In the genomic region with DNA sequence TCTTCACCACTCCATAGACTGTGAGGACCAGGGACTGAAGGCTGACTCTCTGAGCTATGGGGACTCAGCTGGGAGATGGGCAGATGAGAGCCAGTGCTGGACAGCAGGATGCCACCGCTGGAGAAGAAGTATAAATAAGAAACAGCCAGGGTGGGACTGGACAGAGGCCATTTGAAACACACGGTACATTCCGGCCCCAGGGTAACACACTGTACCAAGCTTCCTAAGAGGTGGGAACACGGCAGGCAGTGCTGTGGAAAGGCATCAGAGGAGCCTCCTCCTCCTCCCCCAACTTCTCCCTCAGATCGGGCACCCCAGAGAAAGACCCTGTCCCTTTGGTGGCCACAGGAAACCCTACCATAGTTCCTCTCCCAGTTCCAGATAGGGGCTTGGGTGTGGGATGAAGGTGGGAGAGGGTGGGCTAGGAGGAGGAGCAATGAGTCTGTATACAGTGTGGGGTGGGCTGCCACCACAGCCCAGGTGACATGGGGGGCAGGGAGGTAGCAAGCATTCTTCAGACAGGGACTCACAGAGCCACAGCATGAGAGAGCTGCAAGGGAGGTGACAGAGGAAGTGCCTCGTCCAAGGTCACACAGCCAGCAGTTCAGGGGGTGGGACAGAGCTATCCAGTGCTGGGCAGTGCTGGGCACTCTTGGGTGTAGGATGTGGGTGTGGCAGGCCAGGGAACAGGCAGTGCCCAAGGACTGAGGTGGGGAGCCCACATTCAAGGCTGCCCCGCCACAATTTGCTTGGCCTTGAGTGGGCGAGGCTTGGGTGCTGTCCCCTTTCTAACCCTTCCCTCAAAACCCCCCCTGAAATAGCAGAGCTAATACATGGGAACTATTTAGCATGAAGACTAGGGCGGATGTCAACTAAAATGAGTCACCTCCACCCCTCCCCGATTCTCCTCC, we compare ENCODE assay signal across 9 mouse cellular contexts. TPM values are rescaled to one million over a fixed set of nuclear protein-coding genes. Genes with fewer than 3 reads are reported as not detected.
DNase-seq lines count a peak whose midpoint lies in the region; ATAC-seq and TF ChIP-seq lines count a peak whose summit lies in the region.
"Had no signal": no experiment of that assay in that cellular context is flagged by ENCODE, and none has a peak within 500 bp of the region (broad histone marks: within the 10 kb centered on the region; RNA-seq: fewer than 3 reads in every experiment).

No protein-coding gene starts in this region.

- peak; percentile 40; the same call in 1 of the 2 replicates for TF ChIP-seq POLR2A in heart, adult 2 months (IDR thresholded peaks at IDR 0.05; ENCODE audit: insufficient read depth, low read depth, low read length)
- TF ChIP-seq POLR2A in MEL (IDR thresholded peaks at IDR 0.05; ENCODE audit: control insufficient read depth in 1 of 2, insufficient read depth in 1 of 2, low read depth in 1 of 2, low read length in 2 of 2, poor library complexity in 1 of 2): no peak
- no peak for TF ChIP-seq POLR2A in spleen, adult 2 months (IDR thresholded peaks at IDR 0.05; ENCODE audit: low read depth, low read length)

- TF ChIP-seq CTCF in heart, adult 2 months (IDR thresholded peaks at IDR 0.05): no peak
- no peak for TF ChIP-seq CTCF in MEL (IDR thresholded peaks at IDR 0.05 in 2 of 3, conservative IDR thresholded peaks at IDR 0.05 in 1 of 3; ENCODE audit: control insufficient read depth in 1 of 3, insufficient read depth in 1 of 3, low read depth in 2 of 3, low read length in 3 of 3, poor library complexity in 1 of 3, severe bottlenecking in 1 of 3)
- no peak for TF ChIP-seq CTCF in spleen, adult 2 months (IDR thresholded peaks at IDR 0.05; ENCODE audit: extremely low read depth, insufficient read depth, insufficient read length, insufficient replicate concordance)
- no peak for TF ChIP-seq CTCF in midbrain, postnatal 0 days (IDR thresholded peaks at IDR 0.05)

- TF ChIP-seq RAD21 in MEL (IDR thresholded peaks at IDR 0.05; ENCODE audit: low read depth, low read length): no peak

- DNase-seq in heart, adult 2 months: peak; percentile 74 to 78
- DNase-seq in MEL (ENCODE audit: low read depth, low spot score): peak; percentile 33
- no peak for DNase-seq in spleen, adult 2 months (ENCODE audit: low read depth in 1 of 2, low spot score in 2 of 2)
- DNase-seq in midbrain, embryonic 14.5 days: no peak
- DNase-seq in left cerebral cortex, adult 18-20 months (ENCODE audit: low spot score in 2 of 2): no peak
- no peak for DNase-seq in midbrain, postnatal 0 days (ENCODE audit: low spot score)

- H3K4me3 ChIP-seq in heart, adult 2 months: no peak overlapping the region
- no peak overlapping the region for H3K4me3 ChIP-seq in heart, embryonic 12.5 days
- no peak overlapping the region for H3K4me3 ChIP-seq in MEL (ENCODE audit: control insufficient read depth in 1 of 2, insufficient read depth in 1 of 2, low read depth in 2 of 2, low read length in 2 of 2)
- H3K4me3 ChIP-seq in intestine, embryonic 15.5 days (replicated peaks): no peak overlapping the region
- no peak overlapping the region for H3K4me3 ChIP-seq in spleen, adult 2 months (ENCODE audit: extremely low read depth, insufficient read depth, insufficient read length)
- no peak overlapping the region for H3K4me3 ChIP-seq in midbrain, embryonic 14.5 days (replicated peaks; ENCODE audit: low read depth, low read length)
- no peak overlapping the region for H3K4me3 ChIP-seq in midbrain, postnatal 0 days (ENCODE audit: low read depth, low read length)

- no peaks in the 10 kb centered on the region for H3K79me2 ChIP-seq in heart, adult 2 months (replicated peaks; ENCODE audit: control insufficient read depth, insufficient read depth, low read length)
- H3K79me2 ChIP-seq in MEL (ENCODE audit: control insufficient read depth, insufficient read depth, low read length, poor library complexity): no peaks in the 10 kb centered on the region; the same call in 1 of the 2 replicates

- ATAC-seq in heart, embryonic 12.5 days (ENCODE audit: insufficient number of reproducible peaks, low FRiP score): no peak
- ATAC-seq in intestine, embryonic 15.5 days: peak; percentile 32
- ATAC-seq in midbrain, embryonic 14.5 days (ENCODE audit: low FRiP score, low TSS enrichment): no peak
- no peak for ATAC-seq in midbrain, postnatal 0 days (ENCODE audit: low FRiP score)
- ATAC-seq: Patski had no signal

- no peaks in the 10 kb centered on the region for H3K9me3 ChIP-seq in heart, embryonic 12.5 days (replicated peaks)
- no peaks in the 10 kb centered on the region for H3K9me3 ChIP-seq in MEL (replicated peaks; ENCODE audit: insufficient read depth, low read length)
- H3K9me3 ChIP-seq in intestine, embryonic 15.5 days: no peaks in the 10 kb centered on the region
- no peaks in the 10 kb centered on the region for H3K9me3 ChIP-seq in midbrain, embryonic 14.5 days (ENCODE audit: control insufficient read depth, low read length)
- no peaks in the 10 kb centered on the region for H3K9me3 ChIP-seq in midbrain, postnatal 0 days (ENCODE audit: low read length)

- peak; percentile 86 for TF ChIP-seq EP300 in heart, adult 2 months (IDR thresholded peaks at IDR 0.05; ENCODE audit: insufficient read depth, low read depth, low read length)
- no peak for TF ChIP-seq EP300 in MEL (IDR thresholded peaks at IDR 0.05; ENCODE audit: low read depth in 1 of 2, low read length in 2 of 2)

- intact Hi-C loops in heart, adult 2 months (cut with DNase I): no loop called here

- H3K4me2 ChIP-seq in heart, embryonic 12.5 days: no peak overlapping the region
- peak overlapping the region; percentile 24 for H3K4me2 ChIP-seq in intestine, embryonic 15.5 days (replicated peaks)
- no peak overlapping the region for H3K4me2 ChIP-seq in midbrain, embryonic 14.5 days (ENCODE audit: low read length)
- H3K4me2 ChIP-seq in midbrain, postnatal 0 days (ENCODE audit: low read depth, low read length, poor library complexity, severe bottlenecking): no peak overlapping the region

- H3K36me3 ChIP-seq in heart, adult 2 months (ENCODE audit: control insufficient read depth, insufficient read depth, low read length): no peaks in the 10 kb centered on the region; the same call in 1 of the 2 replicates
- no peaks in the 10 kb centered on the region for H3K36me3 ChIP-seq in heart, embryonic 12.5 days
- peaks cover 0 to 8% of the 10 kb centered on the region in 2 experiments; a peak in 2 of 4 replicates for H3K36me3 ChIP-seq in MEL (ENCODE audit: control insufficient read depth in 1 of 2, insufficient read depth in 2 of 2, low read length in 2 of 2)
- H3K36me3 ChIP-seq in intestine, embryonic 15.5 days: no peaks in the 10 kb centered on the region
- H3K36me3 ChIP-seq in spleen, adult 2 months (ENCODE audit: control insufficient read depth, insufficient read depth, low read length): no peaks in the 10 kb centered on the region
- H3K36me3 ChIP-seq in midbrain, embryonic 14.5 days (ENCODE audit: control insufficient read depth, insufficient read depth, low read length): no peaks in the 10 kb centered on the region
- no peaks in the 10 kb centered on the region for H3K36me3 ChIP-seq in midbrain, postnatal 0 days (ENCODE audit: insufficient read depth, low read length)

- peak overlapping the region; percentile 17 for H3K9ac ChIP-seq in heart, adult 2 months (ENCODE audit: low read depth, low read length)
- no peak overlapping the region for H3K9ac ChIP-seq in heart, embryonic 12.5 days
- no peak overlapping the region for H3K9ac ChIP-seq in MEL (ENCODE audit: control insufficient read depth, low read depth, low read length, poor library complexity, severe bottlenecking)
- no peak overlapping the region for H3K9ac ChIP-seq in intestine, embryonic 15.5 days
- H3K9ac ChIP-seq in midbrain, embryonic 14.5 days (replicated peaks; ENCODE audit: low read length): no peak overlapping the region
- H3K9ac ChIP-seq in midbrain, postnatal 0 days (replicated peaks; ENCODE audit: low read length, poor library complexity, severe bottlenecking): no peak overlapping the region

- H3K27me3 ChIP-seq in heart, adult 2 months (ENCODE audit: control insufficient read depth, insufficient read depth, low read length): no peaks in the 10 kb centered on the region
- H3K27me3 ChIP-seq in heart, embryonic 12.5 days (replicated peaks): peaks cover 38% of the 10 kb centered on the region
- H3K27me3 ChIP-seq in MEL (ENCODE audit: control insufficient read depth in 1 of 2, insufficient read depth in 2 of 2, low read length in 2 of 2): no peaks in the 10 kb centered on the region
- no peaks in the 10 kb centered on the region for H3K27me3 ChIP-seq in intestine, embryonic 15.5 days (replicated peaks)
- no peaks in the 10 kb centered on the region for H3K27me3 ChIP-seq in spleen, adult 2 months (ENCODE audit: control insufficient read depth, insufficient read depth, low read length)
- peaks cover 12% of the 10 kb centered on the region; the same call in 1 of the 2 replicates for H3K27me3 ChIP-seq in midbrain, embryonic 14.5 days (ENCODE audit: control insufficient read depth, insufficient read depth, low read length)
- 0 out of 2 replicates have a peak, but pooled peaks cover 4% of the 10 kb centered on the region for H3K27me3 ChIP-seq in midbrain, postnatal 0 days (ENCODE audit: insufficient read depth, low read length)

- peak overlapping the region; percentile 97 for H3K27ac ChIP-seq in heart, adult 2 months
- H3K27ac ChIP-seq in heart, embryonic 12.5 days (ENCODE audit: poor library complexity, severe bottlenecking): no peak overlapping the region
- no peak overlapping the region for H3K27ac ChIP-seq in MEL (ENCODE audit: control insufficient read depth, low read depth, low read length)
- no peak overlapping the region for H3K27ac ChIP-seq in intestine, embryonic 15.5 days
- peak overlapping the region; percentile 61 for H3K27ac ChIP-seq in spleen, adult 2 months (ENCODE audit: insufficient read depth, low read length)
- H3K27ac ChIP-seq in midbrain, embryonic 14.5 days (replicated peaks; ENCODE audit: low read depth, low read length): no peak overlapping the region
- no peak overlapping the region for H3K27ac ChIP-seq in midbrain, postnatal 0 days (ENCODE audit: low read depth, low read length)

- 37% methylated on average over 10 of the region's 10 CpGs for WGBS in heart, adult 2 months
- WGBS in heart, embryonic 12.5 days: 55% methylated on average over 10 of the region's 10 CpGs
- WGBS in intestine, embryonic 15.5 days: 56% methylated on average over 10 of the region's 10 CpGs
- 41% methylated on average over 10 of the region's 10 CpGs for WGBS in spleen, adult 2 months
- WGBS in midbrain, embryonic 14.5 days: 70% methylated on average over 10 of the region's 10 CpGs
- WGBS in midbrain, postnatal 0 days: 73% methylated on average over 10 of the region's 10 CpGs

- peaks cover 35% of the 10 kb centered on the region for H3K4me1 ChIP-seq in heart, adult 2 months (ENCODE audit: control insufficient read depth, insufficient read depth, low read length)
- H3K4me1 ChIP-seq in heart, embryonic 12.5 days (replicated peaks): peaks cover 35% of the 10 kb centered on the region
- peaks cover 0 to 25% of the 10 kb centered on the region in 2 experiments; a peak in 3 of 4 replicates for H3K4me1 ChIP-seq in MEL (ENCODE audit: control insufficient read depth in 1 of 2, insufficient read depth in 2 of 2, low read length in 2 of 2)
- peaks cover 48% of the 10 kb centered on the region for H3K4me1 ChIP-seq in intestine, embryonic 15.5 days (replicated peaks)
- H3K4me1 ChIP-seq in spleen, adult 2 months (ENCODE audit: control insufficient read depth, insufficient read depth, insufficient read length): peaks cover 59% of the 10 kb centered on the region
- peaks cover 15% of the 10 kb centered on the region for H3K4me1 ChIP-seq in midbrain, embryonic 14.5 days (ENCODE audit: control insufficient read depth, insufficient read depth, low read length)
- peaks cover 3% of the 10 kb centered on the region; the same call in 1 of the 2 replicates for H3K4me1 ChIP-seq in midbrain, postnatal 0 days (ENCODE audit: insufficient read depth, low read length)

RNA-seq across cellular contexts. Expression of a gene that starts 1.6 kb away (rescaled TPM):
- 10 to 100 TPM; 63.3 to 70.2 TPM for total RNA-seq in heart, adult 2 months (2021)
- 7.8 and 8.5 TPM in 2 replicates for polyA plus RNA-seq in heart, adult 2 months (2012; rRNA removed)
- polyA plus RNA-seq in heart, embryonic 12.5 days (2016; fragmentation: Nextera tagmentation; extraction: Ambion mirVana): 15.8 and 16.0 TPM in 2 replicates
- 16.5 and 16.6 TPM in 2 replicates for total RNA-seq in MEL (2012; rRNA removed)
- polyA plus RNA-seq in MEL (2012; ENCODE audit: insufficient read depth in 1 of 2, insufficient read length in 2 of 2, low read depth in 1 of 2, low replicate concordance in 2 of 2, missing spikeins in 1 of 2): 100 to 1,000 TPM in 1 of 2 experiments, 10 to 100 TPM in 1; 44.3 to 184 TPM
- polyA plus RNA-seq in intestine, embryonic 15.5 days (2015; fragmentation: Nextera tagmentation; extraction: Ambion mirVana): 25.9 and 26.6 TPM in 2 replicates
- 26.1 and 29.7 TPM in 2 replicates for polyA plus RNA-seq in spleen, adult 2 months (2012; rRNA removed)
- 11.6 and 22.2 TPM in 2 replicates for polyA plus RNA-seq in midbrain, embryonic 14.5 days (2014; fragmentation: Nextera tagmentation; extraction: Ambion mirVana)
- 10 to 100 TPM; 37.8 to 42.8 TPM for total RNA-seq in left cerebral cortex, adult 18-20 months (2021)
- total RNA-seq in midbrain, postnatal 0 days (2014; rRNA removed): 29.9 and 31.9 TPM in 2 replicates
- 19.9 and 22.5 TPM in 2 replicates for polyA plus RNA-seq in midbrain, postnatal 0 days (2015; fragmentation: Nextera tagmentation; extraction: Ambion mirVana)

RNA-seq across cellular contexts. Expression of a gene that starts 14.9 kb away (rescaled TPM):
- total RNA-seq in heart, adult 2 months (2021): not detected
- 0.33 and 0.47 TPM in 2 replicates for polyA plus RNA-seq in heart, adult 2 months (2012; rRNA removed)
- not detected in 2 replicates for polyA plus RNA-seq in heart, embryonic 12.5 days (2016; fragmentation: Nextera tagmentation; extraction: Ambion mirVana)
- not detected in 2 replicates for total RNA-seq in MEL (2012; rRNA removed)
- polyA plus RNA-seq in MEL (2012; ENCODE audit: insufficient read depth in 1 of 2, insufficient read length in 2 of 2, low read depth in 1 of 2, low replicate concordance in 2 of 2, missing spikeins in 1 of 2): under 1 TPM in 1 of 2 experiments, not detected in 1; 0.15 TPM
- not detected in 2 replicates for polyA plus RNA-seq in intestine, embryonic 15.5 days (2015; fragmentation: Nextera tagmentation; extraction: Ambion mirVana)
- 0.25 and 0.32 TPM in 2 replicates for polyA plus RNA-seq in spleen, adult 2 months (2012; rRNA removed)
- polyA plus RNA-seq in midbrain, embryonic 14.5 days (2014; fragmentation: Nextera tagmentation; extraction: Ambion mirVana): not detected in 2 replicates
- total RNA-seq in left cerebral cortex, adult 18-20 months (2021): not detected
- not detected in 2 replicates for total RNA-seq in midbrain, postnatal 0 days (2014; rRNA removed)
- not detected in 2 replicates for polyA plus RNA-seq in midbrain, postnatal 0 days (2015; fragmentation: Nextera tagmentation; extraction: Ambion mirVana)
- polyA plus RNA-seq: Patski had no signal

RNA-seq across cellular contexts. Expression of a gene that starts 33.5 kb away (rescaled TPM):
- total RNA-seq in heart, adult 2 months (2021): not detected
- not detected in 2 replicates for polyA plus RNA-seq in heart, adult 2 months (2012; rRNA removed)
- not detected in 2 replicates for polyA plus RNA-seq in heart, embryonic 12.5 days (2016; fragmentation: Nextera tagmentation; extraction: Ambion mirVana)
- total RNA-seq in MEL (2012; rRNA removed): not detected in 2 replicates
- polyA plus RNA-seq in MEL (2012; ENCODE audit: insufficient read depth in 1 of 2, insufficient read length in 2 of 2, low read depth in 1 of 2, low replicate concordance in 2 of 2, missing spikeins in 1 of 2): not detected
- not detected in 2 replicates for polyA plus RNA-seq in intestine, embryonic 15.5 days (2015; fragmentation: Nextera tagmentation; extraction: Ambion mirVana)
- not detected in 2 replicates for polyA plus RNA-seq in spleen, adult 2 months (2012; rRNA removed)
- not detected in 2 replicates for polyA plus RNA-seq in midbrain, embryonic 14.5 days (2014; fragmentation: Nextera tagmentation; extraction: Ambion mirVana)
- not detected for total RNA-seq in left cerebral cortex, adult 18-20 months (2021)
- total RNA-seq in midbrain, postnatal 0 days (2014; rRNA removed): not detected in 2 replicates
- not detected in 2 replicates for polyA plus RNA-seq in midbrain, postnatal 0 days (2015; fragmentation: Nextera tagmentation; extraction: Ambion mirVana)
- polyA plus RNA-seq: Patski had no signal

RNA-seq across cellular contexts. Expression of a gene that starts 44.9 kb away (rescaled TPM):
- not detected for total RNA-seq in heart, adult 2 months (2021)
- 0.90 and 2.0 TPM in 2 replicates for polyA plus RNA-seq in heart, adult 2 months (2012; rRNA removed)
- polyA plus RNA-seq in heart, embryonic 12.5 days (2016; fragmentation: Nextera tagmentation; extraction: Ambion mirVana): 0.31 TPM in 1 of 2 replicates, not detected in the other
- not detected in 2 replicates for total RNA-seq in MEL (2012; rRNA removed)
- not detected for polyA plus RNA-seq in MEL (2012; ENCODE audit: insufficient read depth in 1 of 2, insufficient read length in 2 of 2, low read depth in 1 of 2, low replicate concordance in 2 of 2, missing spikeins in 1 of 2)
- 958 and 2,971 TPM in 2 replicates for polyA plus RNA-seq in intestine, embryonic 15.5 days (2015; fragmentation: Nextera tagmentation; extraction: Ambion mirVana)
- 8,275 and 8,966 TPM in 2 replicates for polyA plus RNA-seq in spleen, adult 2 months (2012; rRNA removed)
- polyA plus RNA-seq in midbrain, embryonic 14.5 days (2014; fragmentation: Nextera tagmentation; extraction: Ambion mirVana): not detected in 2 replicates
- total RNA-seq in left cerebral cortex, adult 18-20 months (2021): not detected
- not detected in 2 replicates for total RNA-seq in midbrain, postnatal 0 days (2014; rRNA removed)
- not detected in 2 replicates for polyA plus RNA-seq in midbrain, postnatal 0 days (2015; fragmentation: Nextera tagmentation; extraction: Ambion mirVana)
- polyA plus RNA-seq: Patski had no signal

RNA-seq across cellular contexts. Expression of a gene that starts 59.8 kb away (rescaled TPM):
- total RNA-seq in heart, adult 2 months (2021): not detected
- polyA plus RNA-seq in heart, adult 2 months (2012; rRNA removed): 0.18 and 0.20 TPM in 2 replicates
- 0.15 and 0.33 TPM in 2 replicates for polyA plus RNA-seq in heart, embryonic 12.5 days (2016; fragmentation: Nextera tagmentation; extraction: Ambion mirVana)
- total RNA-seq in MEL (2012; rRNA removed): not detected in 2 replicates
- polyA plus RNA-seq in MEL (2012; ENCODE audit: insufficient read depth in 1 of 2, insufficient read length in 2 of 2, low read depth in 1 of 2, low replicate concordance in 2 of 2, missing spikeins in 1 of 2): under 1 TPM in 1 of 2 experiments, not detected in 1; 0.19 TPM
- 1.3 and 1.8 TPM in 2 replicates for polyA plus RNA-seq in intestine, embryonic 15.5 days (2015; fragmentation: Nextera tagmentation; extraction: Ambion mirVana)
- polyA plus RNA-seq in spleen, adult 2 months (2012; rRNA removed): not detected in 2 replicates
- 7.1 and 11.0 TPM in 2 replicates for polyA plus RNA-seq in midbrain, embryonic 14.5 days (2014; fragmentation: Nextera tagmentation; extraction: Ambion mirVana)
- 1 to 10 TPM; 3.6 to 4.1 TPM for total RNA-seq in left cerebral cortex, adult 18-20 months (2021)
- total RNA-seq in midbrain, postnatal 0 days (2014; rRNA removed): 22.8 and 28.6 TPM in 2 replicates
- polyA plus RNA-seq in midbrain, postnatal 0 days (2015; fragmentation: Nextera tagmentation; extraction: Ambion mirVana): 21.0 and 25.5 TPM in 2 replicates

Comparison
In these comparisons a context has a peak if more than half of its experiments do, and no peak if none do; other contexts are left out.
1. H3K27ac ChIP-seq: peak in heart, adult 2 months (single experiment) and spleen, adult 2 months (single experiment); none in heart, embryonic 12.5 days (single experiment), MEL (single experiment), intestine, embryonic 15.5 days (single experiment), midbrain, embryonic 14.5 days (single experiment) and midbrain, postnatal 0 days (single experiment).
2. DNase-seq: peak in heart, adult 2 months (2 of 2) and MEL (single experiment); none in spleen, adult 2 months (0 of 2), midbrain, embryonic 14.5 days (single experiment), left cerebral cortex, adult 18-20 months (0 of 2) and midbrain, postnatal 0 days (single experiment).